Mouse (Mus musculus): ENCODE measurements at regions not wholly inside any gene's neighbourhood (a gene's known extent, or its start where the extent isn't known, plus 50 kb on each side); places are given as distances from the start of the nearest gene placed in this dataset.

- Histone ChIP-seq H3K27me3 (ENCODE audit: control insufficient read depth, insufficient read depth, low read length) (no peaks in the 10 kb centered on the region), H3K4me1 (ENCODE audit: control insufficient read depth, insufficient read depth, low read length) (no peaks in the 10 kb centered on the region), H3K27ac (ENCODE audit: control insufficient read depth, insufficient read depth, low read depth, low read length) (no peak overlapping the region; the same call in 1 of the 2 replicates), H3K36me3 (ENCODE audit: control insufficient read depth, insufficient read depth, low read length) (no peaks in the 10 kb centered on the region), H3K4me3 (ENCODE audit: control insufficient read depth, low read depth, low read length) (no peak overlapping the region)
- no peak for TF ChIP-seq POLR2A (IDR thresholded peaks at IDR 0.05; ENCODE audit: control insufficient read depth, low read depth, low read length)
- no peak for TF ChIP-seq CTCF (IDR thresholded peaks at IDR 0.05; ENCODE audit: control insufficient read depth, insufficient read depth, insufficient replicate concordance, low read depth, low read length)
Observed at GRCm38 (mm10) chr9:41532290-41532689, 370.8 kb upstream of the Ubash3b start.

GRCm38 (mm10) chr9:41531596-41531995 lies 370.1 kb upstream of the Ubash3b start:
- TF ChIP-seq CTCF (IDR thresholded peaks at IDR 0.05; ENCODE audit: control insufficient read depth, insufficient read depth, insufficient replicate concordance, low read depth, low read length) (no peak), POLR2A (IDR thresholded peaks at IDR 0.05; ENCODE audit: control insufficient read depth, low read depth, low read length) (no peak)
- Histone ChIP-seq H3K4me1 (ENCODE audit: control insufficient read depth, insufficient read depth, low read length) (no peaks in the 10 kb centered on the region), H3K27ac (ENCODE audit: control insufficient read depth, insufficient read depth, low read depth, low read length) (no peak overlapping the region), H3K36me3 (ENCODE audit: control insufficient read depth, insufficient read depth, low read length) (no peaks in the 10 kb centered on the region), H3K27me3 (ENCODE audit: control insufficient read depth, insufficient read depth, low read length) (no peaks in the 10 kb centered on the region), H3K4me3 (ENCODE audit: control insufficient read depth, low read depth, low read length) (no peak overlapping the region)

- no peak overlapping the region for H3K4me3 ChIP-seq (ENCODE audit: control insufficient read depth, low read depth, low read length)
- TF ChIP-seq POLR2A (IDR thresholded peaks at IDR 0.05; ENCODE audit: control insufficient read depth, low read depth, low read length) (no peak), CTCF (IDR thresholded peaks at IDR 0.05; ENCODE audit: control insufficient read depth, insufficient read depth, insufficient replicate concordance, low read depth, low read length) (no peak)
Observed at GRCm38 (mm10) chr9:41526126-41526525, 364.6 kb upstream of the Ubash3b start.

GRCm38 (mm10) chr9:41525534-41525933 lies 364.0 kb upstream of the Ubash3b start:
- TF ChIP-seq CTCF (IDR thresholded peaks at IDR 0.05; ENCODE audit: control insufficient read depth, insufficient read depth, insufficient replicate concordance, low read depth, low read length) = no peak
- no peak for TF ChIP-seq POLR2A (IDR thresholded peaks at IDR 0.05; ENCODE audit: control insufficient read depth, low read depth, low read length)
- Histone ChIP-seq H3K4me3 (ENCODE audit: control insufficient read depth, low read depth, low read length) (no peak overlapping the region), H3K36me3 (ENCODE audit: control insufficient read depth, insufficient read depth, low read length) (no peaks in the 10 kb centered on the region), H3K27ac (ENCODE audit: control insufficient read depth, insufficient read depth, low read depth, low read length) (no peak overlapping the region), H3K27me3 (ENCODE audit: control insufficient read depth, insufficient read depth, low read length) (no peaks in the 10 kb centered on the region), H3K4me1 (ENCODE audit: control insufficient read depth, insufficient read depth, low read length) (no peaks in the 10 kb centered on the region)

More at GRCm38 (mm10) chr9:41526126-41526525, 364.6 kb upstream of the Ubash3b start:
- H3K4me1 ChIP-seq (ENCODE audit: control insufficient read depth, insufficient read depth, low read length) = no peaks in the 10 kb centered on the region
- H3K36me3 ChIP-seq (ENCODE audit: control insufficient read depth, insufficient read depth, low read length) = no peaks in the 10 kb centered on the region
- H3K27me3 ChIP-seq (ENCODE audit: control insufficient read depth, insufficient read depth, low read length) = no peaks in the 10 kb centered on the region
- H3K27ac ChIP-seq (ENCODE audit: control insufficient read depth, insufficient read depth, low read depth, low read length) = no peak overlapping the region

GRCm38 (mm10) chr9:41524591-41524990 lies 363.1 kb upstream of the Ubash3b start:
- no peak overlapping the region for H3K27ac ChIP-seq (ENCODE audit: control insufficient read depth, insufficient read depth, low read depth, low read length)
- no peak overlapping the region for H3K4me3 ChIP-seq (ENCODE audit: control insufficient read depth, low read depth, low read length)
- no peaks in the 10 kb centered on the region for H3K36me3 ChIP-seq (ENCODE audit: control insufficient read depth, insufficient read depth, low read length)
- H3K27me3 ChIP-seq (ENCODE audit: control insufficient read depth, insufficient read depth, low read length) = no peaks in the 10 kb centered on the region
- TF ChIP-seq POLR2A (IDR thresholded peaks at IDR 0.05; ENCODE audit: control insufficient read depth, low read depth, low read length) = no peak
- TF ChIP-seq CTCF (IDR thresholded peaks at IDR 0.05; ENCODE audit: control insufficient read depth, insufficient read depth, insufficient replicate concordance, low read depth, low read length) = no peak
- H3K4me1 ChIP-seq (ENCODE audit: control insufficient read depth, insufficient read depth, low read length) = no peaks in the 10 kb centered on the region

- Histone ChIP-seq H3K36me3 (ENCODE audit: control insufficient read depth, insufficient read depth, low read length) (no peaks in the 10 kb centered on the region), H3K27me3 (ENCODE audit: control insufficient read depth, insufficient read depth, low read length) (no peaks in the 10 kb centered on the region), H3K4me1 (ENCODE audit: control insufficient read depth, insufficient read depth, low read length) (no peaks in the 10 kb centered on the region), H3K27ac (ENCODE audit: control insufficient read depth, insufficient read depth, low read depth, low read length) (no peak overlapping the region), H3K4me3 (ENCODE audit: control insufficient read depth, low read depth, low read length) (no peak overlapping the region)
- TF ChIP-seq POLR2A (IDR thresholded peaks at IDR 0.05; ENCODE audit: control insufficient read depth, low read depth, low read length) (no peak), CTCF (IDR thresholded peaks at IDR 0.05; ENCODE audit: control insufficient read depth, insufficient read depth, insufficient replicate concordance, low read depth, low read length) (no peak)
Observed at GRCm38 (mm10) chr9:41523969-41524368, 362.5 kb upstream of the Ubash3b start.

- Histone ChIP-seq H3K27ac (ENCODE audit: control insufficient read depth, insufficient read depth, low read depth, low read length) (no peak overlapping the region), H3K4me1 (ENCODE audit: control insufficient read depth, insufficient read depth, low read length) (no peaks in the 10 kb centered on the region), H3K36me3 (ENCODE audit: control insufficient read depth, insufficient read depth, low read length) (no peaks in the 10 kb centered on the region), H3K4me3 (ENCODE audit: control insufficient read depth, low read depth, low read length) (no peak overlapping the region), H3K27me3 (ENCODE audit: control insufficient read depth, insufficient read depth, low read length) (no peaks in the 10 kb centered on the region)
- no peak for TF ChIP-seq CTCF (IDR thresholded peaks at IDR 0.05; ENCODE audit: control insufficient read depth, insufficient read depth, insufficient replicate concordance, low read depth, low read length)
- no peak for TF ChIP-seq POLR2A (IDR thresholded peaks at IDR 0.05; ENCODE audit: control insufficient read depth, low read depth, low read length)
Observed at GRCm38 (mm10) chr9:41522302-41522701, 360.8 kb upstream of the Ubash3b start.

- no peaks in the 10 kb centered on the region for H3K36me3 ChIP-seq (ENCODE audit: control insufficient read depth, insufficient read depth, low read length)
- no peaks in the 10 kb centered on the region for H3K4me1 ChIP-seq (ENCODE audit: control insufficient read depth, insufficient read depth, low read length)
- no peak overlapping the region for H3K27ac ChIP-seq (ENCODE audit: control insufficient read depth, insufficient read depth, low read depth, low read length)
- no peak for TF ChIP-seq CTCF (IDR thresholded peaks at IDR 0.05; ENCODE audit: control insufficient read depth, insufficient read depth, insufficient replicate concordance, low read depth, low read length)
- no peak for TF ChIP-seq POLR2A (IDR thresholded peaks at IDR 0.05; ENCODE audit: control insufficient read depth, low read depth, low read length)
- H3K27me3 ChIP-seq (ENCODE audit: control insufficient read depth, insufficient read depth, low read length) = no peaks in the 10 kb centered on the region
- no peak overlapping the region for H3K4me3 ChIP-seq (ENCODE audit: control insufficient read depth, low read depth, low read length)
Observed at GRCm38 (mm10) chr9:41517787-41518186, 356.3 kb upstream of the Ubash3b start.
